Mouse (Mus musculus) limb, embryonic 13.5 days (tissue): ENCODE measurements around the gene Zfp870. TPM values are rescaled to one million over a fixed set of nuclear protein-coding genes. Genes with fewer than 3 reads are reported as not detected.
"Not testable (repeated sequence)": the region's sequence is repeated elsewhere in the genome, so short reads cannot be mapped to it uniquely, and the experiment has no call there.

Source experiments
- ATAC-seq: fragments of 200-750 bp; cut with Nextera tagmentation; 2 replicates; pipeline ENCODE4 v1.8.0; 2017; ENCODE audit warnings: low read depth, moderate number of reproducible peaks, moderate TSS enrichment; ENCODE audit not compliant: low FRiP score
- H3K27ac ChIP-seq: fragments of 300-500 bp; sonication (generic); 2 replicates; pipeline ENCODE4 v1.5.1; 2015; ENCODE audit warnings: inconsistent platforms, mild to moderate bottlenecking, moderate library complexity
- H3K27me3 ChIP-seq: fragments of 300-500 bp; sonication (generic); 2 replicates; pipeline ENCODE4 v1.6.1; 2015; ENCODE audit warnings: mild to moderate bottlenecking, inconsistent platforms
- H3K36me3 ChIP-seq: fragments of 300-500 bp; sonication (generic); 2 replicates; pipeline ENCODE4 v1.6.1; 2015; ENCODE audit warnings: inconsistent platforms, mild to moderate bottlenecking, moderate library complexity
- H3K4me1 ChIP-seq: fragments of 300-500 bp; sonication (generic); 2 replicates; pipeline ENCODE4 v1.6.1; 2015; ENCODE audit warnings: inconsistent platforms
- H3K4me2 ChIP-seq: fragments of 300-500 bp; sonication (generic); replicated peaks from 2 replicates; pipeline ENCODE4 v1.6.1; 2015; ENCODE audit warnings: inconsistent platforms, mild to moderate bottlenecking, moderate library complexity
- H3K4me3 ChIP-seq: fragments of 300-500 bp; sonication (generic); 2 replicates; pipeline ENCODE4 v1.5.1; 2015; ENCODE audit warnings: moderate library complexity, mild to moderate bottlenecking, inconsistent platforms
- H3K9ac ChIP-seq: fragments of 300-500 bp; sonication (generic); 2 replicates; pipeline ENCODE4 v1.6.1; 2015; ENCODE audit warnings: mild to moderate bottlenecking, inconsistent platforms
- H3K9me3 ChIP-seq: fragments of 300-500 bp; sonication (generic); 2 replicates; pipeline ENCODE4 v1.6.1; 2016; ENCODE audit warnings: inconsistent platforms
- WGBS: fragments of 180-500 bp; shearing (Covaris S2); methylation state at CpG from one replicate; pipeline ENCODE4 v1.1.7; 2015; 5-methylcytosine and 5-hydroxymethylcytosine counted together
- polyA plus RNA-seq: library from polyadenylated mRNA; unstranded; fragments of >200 nt; fragmentation: Nextera tagmentation; extraction: Ambion mirVana; gene quantifications from 2 replicates; pipeline ENCODE4 v1.2.1, GENCODE M21; 2015

Zfp870 gene
- polyA plus RNA-seq, 1 experiment from 2014 or later: 9.5 TPM

DNA sequence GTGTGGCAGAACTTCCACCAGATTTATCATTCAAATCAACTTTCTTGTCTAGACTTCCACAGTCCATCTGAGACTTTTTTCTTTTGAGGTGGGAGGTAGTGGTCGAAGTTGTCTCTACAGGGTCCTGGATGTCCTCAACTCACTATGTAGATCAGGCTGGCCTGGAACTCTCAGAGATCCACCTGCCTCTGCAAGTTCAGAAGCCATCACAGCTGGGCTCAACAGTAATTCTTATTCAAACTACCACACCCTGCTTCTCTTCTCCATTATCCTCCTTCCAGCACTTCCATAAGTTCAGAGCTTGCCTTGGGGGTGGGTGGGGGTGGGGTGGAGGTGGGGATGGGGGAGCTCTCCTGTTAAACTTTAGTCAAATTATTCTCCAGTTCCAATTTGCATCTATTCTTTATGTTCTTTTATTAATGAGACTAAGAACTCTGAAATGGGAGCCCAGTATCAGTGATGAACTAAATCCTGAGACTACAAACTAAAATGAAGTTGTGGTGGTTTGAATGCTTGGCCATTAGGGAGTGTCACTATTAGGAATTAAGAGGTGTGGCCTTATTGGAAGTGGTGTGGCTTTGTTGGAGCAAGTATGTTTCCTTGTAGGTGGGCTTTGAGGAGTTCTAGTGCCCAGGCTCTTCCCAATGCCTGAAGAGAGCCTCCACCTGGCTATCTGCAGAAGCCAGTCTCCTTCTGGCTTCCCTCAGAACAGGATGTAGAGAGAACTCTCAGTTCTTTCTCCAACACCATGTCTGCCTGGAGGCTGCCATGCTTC, 10.5 kb upstream of the Zfp870 start:
- no peak overlapping the region for H3K4me2 ChIP-seq
- no peak overlapping the region for H3K4me3 ChIP-seq
- no peaks in the 10 kb centered on the region for H3K36me3 ChIP-seq
- no peak overlapping the region for H3K27ac ChIP-seq
- H3K9ac ChIP-seq: no peak overlapping the region
- no peaks in the 10 kb centered on the region for H3K9me3 ChIP-seq
- WGBS: 71% methylated on average over 1 of the region's 1 CpGs
- H3K4me1 ChIP-seq: no peaks in the 10 kb centered on the region
- no peak for ATAC-seq
- H3K27me3 ChIP-seq: peaks cover 11% of the 10 kb centered on the region; the same call in 1 of the 2 replicates

DNA sequence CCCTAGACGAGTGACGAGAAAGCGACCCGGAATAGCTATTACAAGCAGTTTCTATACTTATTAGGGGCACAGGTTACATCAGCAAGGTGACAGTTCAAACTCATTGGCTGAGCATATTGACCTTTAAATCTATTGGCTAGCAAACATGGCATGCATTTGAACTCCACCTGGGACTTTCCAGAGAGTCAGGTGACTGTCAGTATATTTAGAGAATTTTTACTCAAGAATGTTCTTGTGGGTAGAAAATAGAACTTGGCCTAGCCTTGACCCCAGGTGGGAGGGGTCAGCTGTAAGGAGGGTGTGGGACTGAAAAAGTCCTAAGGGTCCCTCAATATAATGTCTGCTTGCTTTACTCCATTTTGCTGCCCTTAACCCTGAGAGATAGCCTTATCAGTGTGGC, 4.0 kb upstream of the Zfp870 start:
- Histone ChIP-seq H3K4me1 (peaks cover 4% of the 10 kb centered on the region), H3K27me3 (no peaks in the 10 kb centered on the region), H3K4me2 (no peak overlapping the region), H3K9me3 (no peaks in the 10 kb centered on the region), H3K27ac (no peak overlapping the region), H3K4me3 (no peak overlapping the region), H3K9ac (no peak overlapping the region), H3K36me3 (no peaks in the 10 kb centered on the region)
- 87% methylated on average over 4 of the region's 4 CpGs for WGBS
- ATAC-seq: no peak

DNA sequence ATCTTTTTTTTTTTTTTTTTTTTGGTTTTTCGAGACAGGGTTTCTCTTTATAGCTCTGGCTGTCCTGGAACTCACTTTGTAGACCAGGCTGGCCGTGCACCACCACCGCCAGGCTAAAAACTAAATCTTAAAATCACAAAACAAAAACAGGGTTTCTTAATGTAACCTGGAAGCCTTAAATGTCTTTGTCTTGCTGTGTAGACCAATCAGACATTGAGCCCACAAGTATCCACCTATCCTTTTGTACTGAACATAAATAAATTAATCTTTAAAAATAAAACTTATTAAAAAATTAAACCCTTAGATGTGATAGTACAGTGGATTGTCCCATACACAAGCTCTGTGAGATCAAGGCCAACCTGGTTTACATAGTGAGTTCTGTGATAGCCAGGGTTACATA, 2.5 kb upstream of the Zfp870 start:
- Histone ChIP-seq H3K27ac (no peak overlapping the region), H3K9me3 (no peaks in the 10 kb centered on the region), H3K4me2 (no peak overlapping the region), H3K36me3 (no peaks in the 10 kb centered on the region), H3K27me3 (no peaks in the 10 kb centered on the region), H3K9ac (no peak overlapping the region), H3K4me1 (peaks cover 10% of the 10 kb centered on the region), H3K4me3 (no peak overlapping the region)
- 84% methylated on average over 3 of the region's 3 CpGs for WGBS
- ATAC-seq: no peak

DNA sequence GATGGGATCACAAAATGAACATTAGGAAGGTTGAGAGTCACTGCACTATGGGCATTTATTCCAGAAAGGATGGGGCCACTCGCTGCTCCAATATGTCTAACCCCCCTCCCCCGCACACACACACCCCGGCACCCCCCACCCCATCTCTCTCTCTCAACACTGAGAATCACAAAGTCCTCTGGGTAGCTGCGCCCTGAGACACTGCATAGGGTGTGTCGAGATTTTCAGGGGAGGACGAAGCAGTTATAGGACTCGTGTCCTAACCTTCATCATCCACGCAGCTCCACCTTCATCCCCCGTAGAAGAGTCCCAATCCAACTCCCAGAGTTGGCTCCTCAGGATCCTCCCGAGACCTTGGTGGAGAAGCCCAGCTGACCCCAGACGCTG, 597 bp downstream of the Zfp870 start:
- peaks cover 12% of the 10 kb centered on the region for H3K36me3 ChIP-seq
- H3K4me1 ChIP-seq: peaks cover 10% of the 10 kb centered on the region
- 3% methylated on average over 11 of the region's 11 CpGs for WGBS
- H3K27me3 ChIP-seq: no peaks in the 10 kb centered on the region
- H3K4me2 ChIP-seq: peak overlapping the region; percentile 81
- peak overlapping the region; percentile 85; the same call in 1 of the 2 replicates for H3K27ac ChIP-seq
- H3K9me3 ChIP-seq: no peaks in the 10 kb centered on the region
- H3K9ac ChIP-seq: peak overlapping the region; percentile 89
- peak overlapping the region; percentile 78 for H3K4me3 ChIP-seq
- no peak; the same call in 1 of the 2 replicates for ATAC-seq

DNA sequence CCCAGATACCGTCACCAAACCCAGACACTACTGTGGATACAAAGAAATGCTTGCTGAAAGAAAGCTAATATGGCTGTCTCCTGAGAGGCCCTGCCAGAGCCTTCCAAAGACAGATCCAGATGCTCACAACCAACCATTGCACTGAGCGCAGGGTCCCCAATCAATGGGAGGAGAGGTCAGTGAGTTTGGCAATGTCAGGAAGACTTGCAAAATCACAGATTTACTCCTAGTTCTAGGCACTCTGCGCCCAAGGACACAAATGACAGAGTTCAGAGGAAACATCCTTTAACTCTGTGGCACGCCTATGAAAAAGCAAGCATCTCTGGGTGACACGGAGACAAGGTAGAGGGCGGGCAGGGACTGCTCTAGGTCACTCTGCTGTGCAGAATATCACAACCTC, 1.8 kb downstream of the Zfp870 start:
- ATAC-seq: no peak

DNA sequence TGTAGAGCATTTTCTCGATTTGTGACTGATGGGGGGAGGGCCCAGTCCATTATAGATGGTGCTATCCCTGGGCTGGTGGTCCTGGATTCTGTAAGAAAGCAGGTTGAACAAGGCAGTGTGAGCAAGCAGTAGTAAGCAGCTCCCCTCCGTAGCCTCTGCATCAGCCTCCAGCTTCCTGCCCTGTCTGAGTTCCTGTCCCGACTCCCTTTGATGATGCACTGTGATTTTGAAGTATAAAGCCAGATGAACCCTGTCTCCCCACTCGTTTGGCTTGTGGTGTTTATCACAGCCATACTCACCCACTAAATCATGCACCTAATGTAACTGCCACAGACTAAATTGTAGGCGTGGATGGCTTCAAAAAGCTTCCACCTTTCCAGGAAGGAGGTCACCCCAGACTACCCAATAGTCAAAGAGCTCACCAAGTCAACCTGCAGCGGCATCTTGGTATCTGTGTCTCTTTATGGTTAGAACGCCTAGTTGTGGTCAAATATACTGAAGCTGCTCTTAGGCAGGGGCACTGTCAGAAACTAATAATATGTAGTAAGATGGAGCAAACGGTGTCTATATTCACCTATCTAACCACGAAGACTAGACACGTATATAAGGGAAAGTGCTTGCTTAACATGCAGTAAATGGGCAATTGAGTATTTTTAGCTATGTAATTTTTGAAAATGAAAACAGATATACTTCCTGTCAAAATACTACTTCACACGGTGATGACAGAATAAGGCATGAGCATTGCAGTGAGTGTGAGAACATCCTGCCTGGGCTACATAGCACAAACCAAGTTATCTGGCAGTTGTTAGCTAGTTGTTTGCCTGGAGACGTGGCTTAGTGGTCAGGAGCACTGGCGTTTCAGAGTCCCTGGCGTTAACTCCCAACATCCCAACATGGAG, 10.9 kb downstream of the Zfp870 start:
- H3K4me2 ChIP-seq: no peak overlapping the region
- ATAC-seq: no peak
- H3K27me3 ChIP-seq: no peaks in the 10 kb centered on the region
- H3K36me3 ChIP-seq: peaks cover 68% of the 10 kb centered on the region
- H3K27ac ChIP-seq: no peak overlapping the region
- 92% methylated on average over 14 of the region's 14 CpGs for WGBS
- no peaks in the 10 kb centered on the region for H3K9me3 ChIP-seq
- H3K4me1 ChIP-seq: peaks cover 15% of the 10 kb centered on the region
- H3K4me3 ChIP-seq: no peak overlapping the region
- no peak overlapping the region for H3K9ac ChIP-seq

More for the DNA sequence above, 1.8 kb downstream of the Zfp870 start:
- Histone ChIP-seq H3K4me2 (no peak overlapping the region), H3K4me1 (peaks cover 10% of the 10 kb centered on the region), H3K9me3 (no peaks in the 10 kb centered on the region), H3K36me3 (peaks cover 25% of the 10 kb centered on the region), H3K4me3 (no peak overlapping the region), H3K9ac (no peak overlapping the region), H3K27me3 (no peaks in the 10 kb centered on the region), H3K27ac (no peak overlapping the region)
- 92% methylated on average over 6 of the region's 6 CpGs for WGBS

DNA sequence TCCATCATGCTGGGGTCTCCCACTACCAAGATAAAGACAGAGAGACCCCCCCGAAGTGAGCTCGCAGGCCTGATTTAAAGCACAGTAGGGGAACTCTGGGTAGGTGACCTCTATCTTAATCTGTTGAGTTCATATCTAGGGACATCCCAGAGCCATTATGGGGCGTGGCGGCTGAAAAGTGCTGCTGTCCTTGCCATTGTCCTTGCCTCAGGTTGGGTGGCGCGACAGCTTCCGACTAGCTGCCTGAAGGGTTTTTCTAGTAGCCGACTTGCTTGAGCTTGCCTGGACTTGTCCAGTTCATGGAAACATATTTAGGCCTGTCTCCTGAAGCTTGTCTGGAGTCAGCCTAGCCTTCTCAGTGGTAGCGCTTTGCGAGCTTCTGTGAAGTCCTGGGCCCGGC, 12.7 kb downstream of the Zfp870 start:
- no peaks in the 10 kb centered on the region for H3K9me3 ChIP-seq
- H3K4me1 ChIP-seq: peaks cover 15% of the 10 kb centered on the region
- WGBS: 92% methylated on average over 11 of the region's 11 CpGs
- H3K9ac ChIP-seq: no peak overlapping the region
- peaks cover 50% of the 10 kb centered on the region for H3K36me3 ChIP-seq
- no peak for ATAC-seq
- H3K27ac ChIP-seq: no peak overlapping the region
- no peak overlapping the region for H3K4me3 ChIP-seq
- no peaks in the 10 kb centered on the region for H3K27me3 ChIP-seq
- H3K4me2 ChIP-seq: no peak overlapping the region

DNA sequence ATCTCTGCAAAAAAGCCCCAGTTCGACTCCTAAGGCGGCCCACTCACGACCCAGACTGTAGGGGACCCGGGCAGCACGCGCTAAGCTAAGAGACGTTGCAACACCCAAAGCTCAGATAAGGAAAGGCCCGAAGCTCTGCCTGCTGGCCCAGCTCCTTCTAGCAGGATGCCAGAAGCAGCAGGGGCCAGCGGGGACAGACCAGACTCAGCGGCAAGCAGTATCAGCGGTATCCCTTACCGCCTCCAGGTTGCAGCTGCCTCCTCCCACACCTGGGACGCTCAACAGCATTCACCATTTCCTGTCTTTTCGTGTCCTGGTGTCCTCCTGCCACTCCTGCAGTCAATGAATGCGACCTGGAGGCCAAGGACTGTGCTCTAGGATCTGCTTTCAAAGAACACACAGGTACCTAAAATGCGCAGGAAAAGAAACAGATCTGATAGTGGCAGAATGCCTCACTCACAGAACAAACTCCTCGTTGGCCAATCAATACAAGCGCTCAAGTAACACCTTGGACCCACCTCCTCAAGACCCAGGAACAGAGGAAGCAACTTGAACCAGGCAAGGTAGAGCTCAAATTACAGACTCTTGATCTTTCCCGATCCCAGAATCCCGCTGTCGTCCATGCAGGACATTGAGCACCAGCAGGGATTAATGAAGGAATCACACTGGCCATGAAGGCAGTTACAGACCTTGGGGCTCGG, 13.8 kb downstream of the Zfp870 start:
- peaks cover 39% of the 10 kb centered on the region for H3K36me3 ChIP-seq
- ATAC-seq: no peak
- H3K4me2 ChIP-seq: peak overlapping the region; percentile 52
- peak overlapping the region; percentile 53 for H3K9ac ChIP-seq
- no peak overlapping the region for H3K27ac ChIP-seq
- WGBS: 5% methylated on average over 22 of the region's 22 CpGs
- H3K4me1 ChIP-seq: peaks cover 15% of the 10 kb centered on the region
- H3K27me3 ChIP-seq: no peaks in the 10 kb centered on the region
- H3K4me3 ChIP-seq: peak overlapping the region; percentile 19
- H3K9me3 ChIP-seq: no peaks in the 10 kb centered on the region

DNA sequence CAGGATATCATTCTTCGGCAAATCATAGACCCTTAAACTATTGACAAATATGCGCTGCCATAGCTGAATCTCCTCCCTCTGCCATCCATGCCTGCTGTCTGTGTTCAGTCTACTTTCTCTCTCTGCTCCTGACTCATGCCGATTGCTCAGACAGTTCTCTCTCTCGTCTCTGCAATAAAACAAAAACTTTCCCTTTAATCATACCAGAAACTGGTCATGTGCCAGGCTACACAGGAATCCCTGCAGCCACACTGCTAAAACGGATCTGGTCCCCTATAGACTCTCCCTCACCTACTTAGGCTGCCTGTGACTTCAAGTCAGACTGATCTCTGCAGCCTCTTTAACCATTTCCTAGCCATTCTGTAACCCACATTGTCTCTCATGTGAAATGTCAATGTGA, 18.7 kb downstream of the Zfp870 start:
- 0 out of 2 replicates have a peak, but pooled peaks cover 2% of the 10 kb centered on the region for H3K9me3 ChIP-seq
- no peak overlapping the region for H3K9ac ChIP-seq
- no peak for ATAC-seq
- H3K27ac ChIP-seq: no peak overlapping the region
- H3K36me3 ChIP-seq: no peaks in the 10 kb centered on the region
- H3K4me3 ChIP-seq: no peak overlapping the region
- 58% methylated on average over 5 of the region's 5 CpGs for WGBS
- no peak overlapping the region for H3K4me2 ChIP-seq
- H3K4me1 ChIP-seq: peaks cover 12% of the 10 kb centered on the region
- no peaks in the 10 kb centered on the region for H3K27me3 ChIP-seq

DNA sequence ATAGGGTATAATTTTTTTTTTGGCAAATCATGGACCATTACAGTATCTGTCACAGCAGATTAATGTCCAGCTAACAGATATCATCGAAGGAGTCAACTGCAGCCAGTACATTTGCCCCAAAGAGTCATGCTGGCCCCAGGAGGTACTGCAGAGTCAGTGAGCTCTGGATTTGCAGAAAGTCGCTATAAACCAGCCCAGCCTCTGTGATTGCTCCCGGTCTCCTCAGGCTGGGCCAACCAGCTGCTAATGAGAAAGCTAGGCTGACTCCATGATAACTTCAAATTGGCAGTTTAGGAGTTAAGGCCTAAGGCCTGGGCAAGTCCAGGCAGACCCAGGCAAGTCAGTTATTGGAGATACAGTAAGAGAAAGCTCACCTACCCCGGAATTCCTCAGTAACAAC, 19.4 kb downstream of the Zfp870 start:
- H3K27ac ChIP-seq: no peak overlapping the region
- H3K36me3 ChIP-seq: no peaks in the 10 kb centered on the region
- no peaks in the 10 kb centered on the region for H3K27me3 ChIP-seq
- H3K9ac ChIP-seq: no peak overlapping the region
- no peak overlapping the region for H3K4me2 ChIP-seq
- ATAC-seq: no peak
- WGBS: 66% methylated on average over 4 of the region's 4 CpGs
- no peak overlapping the region for H3K4me3 ChIP-seq
- H3K4me1 ChIP-seq: peaks cover 6% of the 10 kb centered on the region
- 0 out of 2 replicates have a peak, but pooled peaks cover 2% of the 10 kb centered on the region for H3K9me3 ChIP-seq

DNA sequence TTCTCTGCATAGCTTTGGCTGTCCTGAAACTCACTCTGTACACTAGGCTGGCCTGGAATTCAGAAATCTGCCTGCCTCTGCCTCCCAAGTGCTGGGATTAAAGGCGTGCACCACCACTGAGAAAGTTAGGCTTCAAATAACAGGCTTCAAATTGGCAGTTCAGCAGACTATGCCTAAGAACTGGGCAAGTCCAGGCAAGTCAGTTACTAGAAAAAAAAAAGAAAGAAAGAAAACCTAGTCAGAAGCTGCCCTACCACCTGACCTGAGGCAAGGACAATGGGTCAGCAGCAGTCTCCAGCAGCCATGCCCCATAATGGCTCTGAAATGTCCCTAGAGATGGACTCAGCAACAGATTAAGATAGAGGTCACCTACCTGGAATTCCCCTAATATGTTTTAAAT, 20.0 kb downstream of the Zfp870 start:
- 0 out of 2 replicates have a peak, but pooled peaks cover 2% of the 10 kb centered on the region for H3K9me3 ChIP-seq
- no peaks in the 10 kb centered on the region for H3K4me1 ChIP-seq
- H3K36me3 ChIP-seq: no peaks in the 10 kb centered on the region
- WGBS: 90% methylated on average over 1 of the region's 1 CpGs
- H3K4me3 ChIP-seq: no peak overlapping the region
- no peaks in the 10 kb centered on the region for H3K27me3 ChIP-seq
- ATAC-seq: no peak
- H3K4me2 ChIP-seq: no peak overlapping the region
- H3K27ac ChIP-seq: no peak overlapping the region
- no peak overlapping the region for H3K9ac ChIP-seq

DNA sequence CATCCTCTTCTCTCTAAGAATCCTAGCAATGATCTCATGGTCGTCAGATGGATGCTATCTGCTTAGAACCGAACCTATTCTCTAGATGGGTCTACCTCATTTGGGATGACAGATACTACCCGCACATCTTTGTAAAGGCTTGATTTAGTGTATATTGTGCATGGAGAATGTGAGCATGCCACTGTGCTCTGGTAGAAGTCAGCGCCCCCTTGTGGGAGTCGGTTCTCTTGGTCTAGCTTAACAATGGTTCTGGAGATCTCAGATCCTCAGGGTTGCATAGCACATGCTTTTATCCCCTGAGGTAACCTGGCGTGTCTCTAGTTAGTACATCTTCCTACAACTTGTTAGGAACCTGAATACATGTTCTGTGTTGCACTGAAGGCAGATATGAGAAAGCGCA, 24.2 kb downstream of the Zfp870 start:
- H3K4me2 ChIP-seq, H3K9me3 ChIP-seq, H3K4me1 ChIP-seq, ATAC-seq, H3K4me3 ChIP-seq, H3K27ac ChIP-seq, H3K9ac ChIP-seq, H3K36me3 ChIP-seq, H3K27me3 ChIP-seq: not testable (repeated sequence)
- WGBS: 75% methylated on average over 5 of the region's 7 CpGs
